Mouse (Mus musculus) lung, postnatal 0 days (tissue): Measurements from ENCODE around the gene Ddx5. TPM values are rescaled to one million over a fixed set of nuclear protein-coding genes. Genes with fewer than 3 reads are reported as not detected.
"Not testable (repeated sequence)": the region's sequence is repeated elsewhere in the genome, so short reads cannot be mapped to it uniquely, and the experiment has no call there.

Source experiments
- ATAC-seq: fragments of 200-750 bp; cut with Nextera tagmentation; 2 replicates; pipeline ENCODE4 v1.8.0; 2017; ENCODE audit warnings: moderate library complexity
- DNase-seq: peaks from one replicate; pipeline ENCODE4 v3.0.0-alpha.2; 2016; ENCODE audit warnings: low spot score
- H3K27ac ChIP-seq: fragments of 300-500 bp; sonication (generic); 2 replicates; pipeline ENCODE4 v1.5.1; 2014; ENCODE audit warnings: antibody characterized with exemption, mild to moderate bottlenecking, low read length, mixed read lengths
- H3K27me3 ChIP-seq: fragments of 300-500 bp; sonication (generic); replicated peaks from 2 replicates; pipeline ENCODE4 v1.6.1; 2014; ENCODE audit warnings: low read length, mixed read lengths; ENCODE audit not compliant: insufficient read depth
- H3K36me3 ChIP-seq: fragments of 300-500 bp; sonication (generic); 2 replicates; pipeline ENCODE4 v1.6.1; 2014; ENCODE audit warnings: low read length, mixed read lengths; ENCODE audit not compliant: insufficient read depth
- H3K4me1 ChIP-seq: fragments of 300-500 bp; sonication (generic); 2 replicates; pipeline ENCODE4 v1.6.1; 2014; ENCODE audit warnings: antibody characterized with exemption, low read depth, low read length, mixed read lengths; ENCODE audit not compliant: insufficient read depth
- H3K4me2 ChIP-seq: fragments of 300-500 bp; sonication (generic); replicated peaks from 2 replicates; pipeline ENCODE4 v1.6.1; 2014; ENCODE audit warnings: low read depth, mild to moderate bottlenecking, low read length, moderate library complexity, mixed read lengths
- H3K4me3 ChIP-seq: fragments of 300-500 bp; sonication (generic); 2 replicates; pipeline ENCODE4 v1.5.1; 2014; ENCODE audit warnings: low read depth, low read length
- H3K9ac ChIP-seq: fragments of 300-500 bp; sonication (generic); replicated peaks from 2 replicates; pipeline ENCODE4 v1.6.1; 2014; ENCODE audit warnings: low read depth, mild to moderate bottlenecking
- H3K9me3 ChIP-seq: fragments of 300-500 bp; sonication (generic); 2 replicates; pipeline ENCODE4 v1.6.1; 2016; ENCODE audit warnings: low read length, mixed read lengths
- CTCF ChIP-seq: IDR thresholded peaks from 2 replicates; pipeline ENCODE4 v1.5.1; 2016; ENCODE audit warnings: antibody characterized with exemption, mild to moderate bottlenecking
- EP300 ChIP-seq: IDR thresholded peaks from 2 replicates; pipeline ENCODE4 v1.6.1; 2016; ENCODE audit warnings: antibody characterized with exemption, mild to moderate bottlenecking, control low read depth
- WGBS: fragments of 180-500 bp; shearing (Covaris S2); extraction: QIAGEN DNeasy Blood & Tissue Kit; methylation state at CpG from one replicate; pipeline ENCODE4 v1.1.7; 2014; 5-methylcytosine and 5-hydroxymethylcytosine counted together
- microRNA-seq: library from miRNA; unstranded; fragments of <30 nt; microRNA quantifications from one replicate; pipeline ENCODE4, GENCODE M21; 2016
- polyA plus RNA-seq: library from polyadenylated mRNA; unstranded; fragments of >200 nt; fragmentation: Nextera tagmentation; extraction: Ambion mirVana; gene quantifications from 2 replicates; pipeline ENCODE4 v1.2.1, GENCODE M21; 2015

The Ddx5 gene
- polyA plus RNA-seq, 1 experiment from 2014 or later: 296 TPM

DNA sequence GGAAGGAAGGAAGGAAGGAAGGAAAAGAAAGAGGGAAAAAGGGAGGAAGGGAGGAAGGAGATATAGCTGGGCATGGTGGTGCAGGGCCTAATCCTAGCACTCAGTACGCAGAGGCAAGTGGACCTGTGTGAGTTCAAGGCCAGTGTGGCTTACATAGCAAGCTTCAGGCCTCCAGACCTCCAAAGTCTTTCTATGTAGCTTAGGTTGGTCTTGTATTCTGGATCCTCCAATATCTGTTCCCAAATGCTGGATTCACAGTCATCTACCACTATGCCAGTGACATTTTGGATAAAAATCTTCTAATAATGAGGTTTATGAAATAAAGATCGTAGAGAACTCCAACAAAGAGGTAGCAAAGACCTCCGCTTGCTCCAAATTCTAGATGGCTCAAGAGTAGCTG is 47.2 kb downstream of the Ddx5 start:
- Histone ChIP-seq H3K4me2 (no peak overlapping the region), H3K4me3 (no peak overlapping the region), H3K27ac (no peak overlapping the region), H3K4me1 (peaks cover 4% of the 10 kb centered on the region; the same call in 1 of the 2 replicates), H3K9me3 (no peaks in the 10 kb centered on the region), H3K9ac (no peak overlapping the region), H3K36me3 (no peaks in the 10 kb centered on the region), H3K27me3 (no peaks in the 10 kb centered on the region)
- WGBS: 88% methylated on average over 3 of the region's 3 CpGs
- no peak for TF ChIP-seq EP300
- no peak for TF ChIP-seq CTCF
- no peak for ATAC-seq
- no peak for DNase-seq

- H3K36me3 ChIP-seq: no peaks in the 10 kb centered on the region
- TF ChIP-seq CTCF (no peak), EP300 (no peak)
- no peak overlapping the region for H3K4me2 ChIP-seq
- H3K27ac ChIP-seq: no peak overlapping the region
- H3K9ac ChIP-seq: no peak overlapping the region
- no peaks in the 10 kb centered on the region for H3K27me3 ChIP-seq
- no peak overlapping the region for H3K4me3 ChIP-seq
- H3K9me3 ChIP-seq: no peaks in the 10 kb centered on the region
- WGBS: 58% methylated on average over 6 of the region's 6 CpGs
- H3K4me1 ChIP-seq: peaks cover 5% of the 10 kb centered on the region; the same call in 1 of the 2 replicates
- peak; percentile 56; the same call in 1 of the 2 replicates for ATAC-seq
- peak; percentile 36 for DNase-seq
Observed at GRCm38 (mm10) chr11:106741232-106741631, 47.8 kb downstream of the Ddx5 start.

DNA sequence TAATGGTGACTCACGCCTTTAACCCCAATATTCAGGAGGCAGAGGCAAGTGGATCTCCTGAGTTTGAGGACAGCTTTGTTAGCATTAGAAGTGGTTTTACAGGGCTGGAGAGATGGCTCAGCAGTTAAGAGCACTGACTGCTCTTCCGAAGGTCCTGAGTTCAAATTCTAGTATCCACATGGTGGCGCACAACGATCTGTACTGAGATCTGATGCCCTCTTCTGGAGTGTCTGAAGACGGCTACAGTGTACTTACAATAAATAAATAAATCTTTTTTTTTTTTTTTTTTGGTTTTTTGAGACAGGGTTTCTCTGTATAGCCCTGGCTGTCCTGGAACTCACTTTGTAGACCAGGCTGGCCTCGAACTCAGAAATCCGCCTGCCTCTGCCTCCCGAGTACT is 48.3 kb downstream of the Ddx5 start:
- not testable (repeated sequence) for H3K27me3 ChIP-seq, H3K9me3 ChIP-seq, H3K4me2 ChIP-seq, H3K4me3 ChIP-seq, H3K9ac ChIP-seq, DNase-seq, H3K27ac ChIP-seq, H3K4me1 ChIP-seq, ATAC-seq, H3K36me3 ChIP-seq
- WGBS: 81% methylated on average over 5 of the region's 8 CpGs
- TF ChIP-seq CTCF: peak; percentile 30; the same call in 1 of the 2 replicates

GRCm38 (mm10) chr11:106739116-106739515 is 49.9 kb downstream of the Ddx5 start:
- no peaks in the 10 kb centered on the region for H3K36me3 ChIP-seq
- H3K27ac ChIP-seq: no peak overlapping the region
- no peak overlapping the region for H3K9ac ChIP-seq
- H3K9me3 ChIP-seq: no peaks in the 10 kb centered on the region
- TF ChIP-seq CTCF (no peak), EP300 (no peak)
- H3K4me2 ChIP-seq: no peak overlapping the region
- DNase-seq (no peak), ATAC-seq (no peak)
- no peak overlapping the region for H3K4me3 ChIP-seq
- 95% methylated on average over 2 of the region's 2 CpGs for WGBS
- no peaks in the 10 kb centered on the region for H3K27me3 ChIP-seq
- peaks cover 5% of the 10 kb centered on the region; the same call in 1 of the 2 replicates for H3K4me1 ChIP-seq

DNA sequence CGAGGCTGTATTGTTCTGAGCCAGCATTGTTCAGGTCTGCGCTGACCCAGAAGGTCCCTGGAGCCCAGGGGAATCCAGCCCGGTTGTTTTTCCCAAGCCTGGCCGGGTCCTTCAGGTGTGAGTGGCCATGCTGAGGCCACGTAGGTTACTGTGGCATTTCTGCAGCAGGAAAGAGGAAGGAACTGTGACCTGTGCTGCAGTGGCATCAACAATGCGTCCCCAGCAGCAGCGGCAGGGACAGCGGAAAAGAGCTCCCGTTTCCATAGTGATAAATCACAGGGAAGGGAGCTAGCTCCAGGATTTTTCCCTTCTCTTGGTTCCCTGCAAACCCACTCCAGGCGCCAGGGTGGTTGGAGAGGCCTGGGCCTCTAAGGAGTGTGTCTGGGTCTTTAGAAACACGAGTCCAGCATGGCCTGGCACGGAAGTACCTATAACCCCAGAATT is 51.8 kb downstream of the Ddx5 start:
- TF ChIP-seq EP300: no peak
- DNase-seq (peak; percentile 70), ATAC-seq (peak; percentile 70)
- H3K9me3 ChIP-seq: no peaks in the 10 kb centered on the region
- H3K4me3 ChIP-seq: no peak overlapping the region
- H3K27ac ChIP-seq: peak overlapping the region; percentile 38; the same call in 1 of the 2 replicates
- peaks cover 5% of the 10 kb centered on the region; the same call in 1 of the 2 replicates for H3K4me1 ChIP-seq
- no peak overlapping the region for H3K4me2 ChIP-seq
- H3K27me3 ChIP-seq: no peaks in the 10 kb centered on the region
- 21% methylated on average over 12 of the region's 12 CpGs for WGBS
- H3K9ac ChIP-seq: no peak overlapping the region
- H3K36me3 ChIP-seq: no peaks in the 10 kb centered on the region

DNA sequence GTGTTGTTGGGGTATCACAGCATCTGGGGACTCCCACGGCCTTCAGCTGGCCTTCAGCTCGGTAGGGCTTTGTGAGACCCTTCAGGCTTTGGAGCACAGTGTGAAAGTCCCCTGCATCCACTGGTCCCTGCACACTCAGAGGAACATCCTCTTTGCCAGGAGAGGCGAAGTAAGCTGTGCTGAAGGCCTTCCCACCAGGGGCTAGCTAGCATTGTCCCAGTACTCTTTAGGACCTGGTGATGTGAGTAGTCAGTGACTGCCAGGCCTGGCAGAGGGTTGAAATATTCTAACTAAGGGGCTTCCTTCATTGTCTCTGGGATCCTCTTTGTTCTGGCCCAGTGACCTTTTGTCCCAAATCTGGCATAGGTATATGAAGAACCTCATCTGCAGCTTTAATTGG is 52.4 kb downstream of the Ddx5 start:
- 77% methylated on average over 3 of the region's 3 CpGs for WGBS
- ATAC-seq (no peak), DNase-seq (no peak)
- Histone ChIP-seq H3K36me3 (no peaks in the 10 kb centered on the region), H3K27me3 (no peaks in the 10 kb centered on the region), H3K9me3 (no peaks in the 10 kb centered on the region), H3K9ac (no peak overlapping the region), H3K4me3 (no peak overlapping the region), H3K4me1 (peaks cover 5% of the 10 kb centered on the region; the same call in 1 of the 2 replicates), H3K27ac (peak overlapping the region; percentile 38), H3K4me2 (no peak overlapping the region)
- TF ChIP-seq EP300: no peak
- no peak for TF ChIP-seq CTCF

- Histone ChIP-seq H3K4me3 (no peak overlapping the region), H3K4me2 (no peak overlapping the region), H3K27me3 (no peaks in the 10 kb centered on the region), H3K27ac (0 out of 2 replicates have a peak overlapping the region, but pooled peaks have one; percentile 35), H3K9me3 (no peaks in the 10 kb centered on the region), H3K36me3 (no peaks in the 10 kb centered on the region), H3K9ac (no peak overlapping the region), H3K4me1 (no peaks in the 10 kb centered on the region)
- 8% methylated on average over 4 of the region's 4 CpGs for WGBS
- peak; percentile 83 for ATAC-seq
- TF ChIP-seq EP300 (peak; percentile 55; the same call in 1 of the 2 replicates), CTCF (no peak)
- peak; percentile 67 for DNase-seq
Observed at GRCm38 (mm10) chr11:106730714-106731113, 58.3 kb downstream of the Ddx5 start.

Small RNAs within 50 kb of the gene (microRNA-seq; reads per million reads assigned to microRNA genes)
- gene Gm25994: not detected
- gene Mir3064: 5.1 reads per million, percentile 15 among the genes with 10 or more reads in this experiment

Other genes starting within 250 kb of the Ddx5 start
- gene Tex2, start 175.8 kb downstream of the Ddx5 start, polyA plus RNA-seq: 8.9 and 9.6 TPM in 2 replicates
- gene Pecam1, start 38.6 kb downstream of the Ddx5 start, polyA plus RNA-seq: 163 and 172 TPM in 2 replicates
- gene Milr1, start 38.0 kb downstream of the Ddx5 start, polyA plus RNA-seq: 2.5 and 4.1 TPM in 2 replicates
- 9.0 and 9.1 TPM in 2 replicates for gene Polg2, start 9.6 kb downstream of the Ddx5 start, polyA plus RNA-seq
- 9.5 and 12.1 TPM in 2 replicates for gene Cep95, start 67 bp upstream of the Ddx5 start, polyA plus RNA-seq
- 20.0 and 22.3 TPM in 2 replicates for gene Smurf2, start 131.5 kb upstream of the Ddx5 start, polyA plus RNA-seq
- 83.6 and 97.1 TPM in 2 replicates for gene Kpna2, start 210.4 kb upstream of the Ddx5 start, polyA plus RNA-seq
- 51.8 and 56.2 TPM in 2 replicates for gene 1810010H24Rik, start 236.5 kb upstream of the Ddx5 start, polyA plus RNA-seq